Mouse (Mus musculus) granulocyte monocyte progenitor cell, adult 5-6 weeks (primary cell): ENCODE results near the gene Trim14. TPM values are rescaled to one million over a fixed set of nuclear protein-coding genes. Genes with fewer than 3 reads are reported as not detected.
"Not testable (repeated sequence)": the region's sequence is repeated elsewhere in the genome, so short reads cannot be mapped to it uniquely, and the experiment has no call there.

Experiments used
- ATAC-seq: replicated peaks from 2 replicates; pipeline ENCODE4 v1.8.0; 2016; ENCODE audit warnings: mild to moderate bottlenecking, moderate TSS enrichment, inconsistent platforms; ENCODE audit not compliant: poor library complexity, severe bottlenecking
- total RNA-seq, 2 experiments: library from RNA; stranded (forward) in 1 of 2; stranded (reverse) in 1 of 2; fragments of 200-712, 200-1000 nt in 1 of 2; fragments of >200 nt in 1 of 2; fragmentation: Nextera tagmentation in 1 of 2; gene quantifications; 2 replicates each; pipeline ENCODE4 v1.2.3; 2014 to 2017

The Trim14 gene
- total RNA-seq (2014; fragmentation: Nextera tagmentation), result 21.1 and 34.2 TPM in 2 replicates
- total RNA-seq (2017), result 15.6 and 16.3 TPM in 2 replicates

GRCm38 (mm10) chr4:46535840-46536361, at the start of gene Trim14:
Trim14 (minus strand) TSS chr4:46536141.
- peak; percentile 66 for ATAC-seq

- ATAC-seq, result no peak
Observed at GRCm38 (mm10) chr4:46585041-46585810, 49.3 kb upstream of the Trim14 start.

- not testable (repeated sequence) for ATAC-seq
Observed at GRCm38 (mm10) chr4:46584536-46584935, 48.6 kb upstream of the Trim14 start.

- ATAC-seq, result peak; percentile 47; the same call in 1 of the 2 replicates
Observed at GRCm38 (mm10) chr4:46584084-46584483, 48.1 kb upstream of the Trim14 start.

GRCm38 (mm10) chr4:46582024-46582423, 46.1 kb upstream of the Trim14 start:
- not testable (repeated sequence) for ATAC-seq

- ATAC-seq, result not testable (repeated sequence)
Observed at GRCm38 (mm10) chr4:46581577-46581976, 45.6 kb upstream of the Trim14 start.

GRCm38 (mm10) chr4:46580799-46581243, 44.9 kb upstream of the Trim14 start:
- not testable (repeated sequence) for ATAC-seq

- not testable (repeated sequence) for ATAC-seq
Observed at GRCm38 (mm10) chr4:46578796-46579346, 42.9 kb upstream of the Trim14 start.

GRCm38 (mm10) chr4:46578228-46578627, 42.3 kb upstream of the Trim14 start:
- no peak for ATAC-seq

- peak; percentile 45; the same call in 1 of the 2 replicates for ATAC-seq
Observed at GRCm38 (mm10) chr4:46575509-46576284, 39.8 kb upstream of the Trim14 start.

GRCm38 (mm10) chr4:46574841-46575240, 38.9 kb upstream of the Trim14 start:
- peak; percentile 59; the same call in 1 of the 2 replicates for ATAC-seq

GRCm38 (mm10) chr4:46574024-46574753, 38.2 kb upstream of the Trim14 start:
- ATAC-seq, result peak; percentile 20; the same call in 1 of the 2 replicates

- no peak for ATAC-seq
Observed at GRCm38 (mm10) chr4:46572616-46573015, 36.7 kb upstream of the Trim14 start.

- ATAC-seq, result no peak
Observed at GRCm38 (mm10) chr4:46571744-46572143, 35.8 kb upstream of the Trim14 start.

- ATAC-seq, result no peak
Observed at GRCm38 (mm10) chr4:46569671-46570070, 33.7 kb upstream of the Trim14 start.

- ATAC-seq, result no peak
Observed at GRCm38 (mm10) chr4:46568169-46568568, 32.2 kb upstream of the Trim14 start.

- no peak for ATAC-seq
Observed at GRCm38 (mm10) chr4:46566931-46567671, 31.2 kb upstream of the Trim14 start.

GRCm38 (mm10) chr4:46565393-46565955, 29.5 kb upstream of the Trim14 start:
- peak; percentile 32 for ATAC-seq

- ATAC-seq, result peak; percentile 35
Observed at GRCm38 (mm10) chr4:46564247-46564646, 28.3 kb upstream of the Trim14 start.
